Mouse (Mus musculus): ENCODE data around the gene Gfer. TPM values are rescaled to one million over a fixed set of nuclear protein-coding genes. Genes with fewer than 3 reads are reported as not detected.

Gene Gfer
- total and polyA plus RNA-seq, 3 experiments: 69.1 to 105 (median 94.8) TPM

- dilution Hi-C loops (cut with MboI; ENCODE audit: extremely low pct_ligation_motif_present, extremely low pct_unique_long_range_greater_than_20kb, low sequenced_read_pairs) (no loop called here), in situ Hi-C loops (cut with MboI; ENCODE audit: low pct_ligation_motif_present, low pct_unique_long_range_greater_than_20kb, low sequenced_read_pairs) (no loop called here)
- H3K9me3 ChIP-seq (replicated peaks; ENCODE audit: low read length): no peaks in the 10 kb centered on the region
- TF ChIP-seq TCF12 (IDR thresholded peaks at IDR 0.05; ENCODE audit: low read depth, low read length) (peak; percentile 85), MXI1 (IDR thresholded peaks at IDR 0.05; ENCODE audit: low read depth, low read length) (peak; percentile 62), CTCF (conservative IDR thresholded peaks at IDR 0.05 in 1 of 2, IDR thresholded peaks at IDR 0.05 in 1 of 2; ENCODE audit: low read depth in 2 of 2, low read length in 2 of 2) (peak; percentile 90 to 92), ZMIZ1 (IDR thresholded peaks at IDR 0.05; ENCODE audit: low read depth, low read length) (peak; percentile 73; the same call in 1 of the 2 replicates), HCFC1 (IDR thresholded peaks at IDR 0.05; ENCODE audit: low read depth, low read length) (peak; percentile 85), SMC3 (IDR thresholded peaks at IDR 0.05; ENCODE audit: low read depth, low read length) (peak; percentile 40), KAT2A (IDR thresholded peaks at IDR 0.05; ENCODE audit: insufficient replicate concordance, low read length) (peak; percentile 79; the same call in 1 of the 2 replicates), E2F4 (IDR thresholded peaks at IDR 0.05; ENCODE audit: insufficient replicate concordance, low read depth, low read length) (no peak), MEF2A (IDR thresholded peaks at IDR 0.05; ENCODE audit: borderline replicate concordance, low read depth, low read length) (peak; percentile 67), SIN3A (IDR thresholded peaks at IDR 0.05; ENCODE audit: low read length) (peak; percentile 71), MAX (IDR thresholded peaks at IDR 0.05; ENCODE audit: low read length) (peak; percentile 35; the same call in 1 of the 2 replicates), UBTF (IDR thresholded peaks at IDR 0.05; ENCODE audit: low read depth, low read length) (no peak; the same call in 1 of the 2 replicates), MYC (IDR thresholded peaks at IDR 0.05; ENCODE audit: low read depth, low read length) (peak; percentile 64; the same call in 1 of the 2 replicates), IRF4 (IDR thresholded peaks at IDR 0.05; ENCODE audit: low read depth, low read length) (peak; percentile 41), ZNF384 (IDR thresholded peaks at IDR 0.05; ENCODE audit: low read depth, low read length) (no peak), BHLHE40 (IDR thresholded peaks at IDR 0.05; ENCODE audit: low read depth, low read length) (0 out of 2 replicates have a peak, but pooled peaks have one; percentile 27), NRF1 (IDR thresholded peaks at IDR 0.05; ENCODE audit: low read depth, low read length) (peak; percentile 99), EP300 (IDR thresholded peaks at IDR 0.05; ENCODE audit: low read length) (no peak), RCOR1 (conservative IDR thresholded peaks at IDR 0.05; ENCODE audit: low read depth, low read length) (no peak), ELF1 (IDR thresholded peaks at IDR 0.05; ENCODE audit: low read depth, low read length) (peak; percentile 76), POLR2A (IDR thresholded peaks at IDR 0.05; ENCODE audit: low read depth, low read length) (peak; percentile 90), JUND (conservative IDR thresholded peaks at IDR 0.05; ENCODE audit: low read depth, low read length) (no peak), NELFE (IDR thresholded peaks at IDR 0.05; ENCODE audit: low read depth, low read length) (peak; percentile 91), TBP (conservative IDR thresholded peaks at IDR 0.05; ENCODE audit: low read depth, low read length) (peak; percentile 73)
- peak within 1 kb of the TSS; percentile 66 to 89 (median 89) for H3K4me3 ChIP-seq (replicated peaks in 1 of 3; ENCODE audit: low read depth in 2 of 3, low read length in 2 of 3, poor library complexity in 1 of 3)
- H3K27ac ChIP-seq (ENCODE audit: insufficient read depth, low read depth): peak within 1 kb of the TSS; percentile 56
- H3K79me2 ChIP-seq (replicated peaks; ENCODE audit: control insufficient read depth, extremely low read depth, insufficient read depth, poor library complexity, severe bottlenecking): peaks cover 39% of the 10 kb centered on the region
- DNase-seq (ENCODE audit: extremely low read depth): peak; percentile 95
- H3K27me3 ChIP-seq (replicated peaks): no peaks in the 10 kb centered on the region
- peak within 1 kb of the TSS; percentile 90 for H3K9ac ChIP-seq (ENCODE audit: insufficient read depth, low read depth)
- peaks cover 20 to 21% of the 10 kb centered on the region in 2 experiments for H3K36me3 ChIP-seq (replicated peaks in 1 of 2; ENCODE audit: control insufficient read depth in 1 of 2, insufficient read depth in 1 of 2, low read length in 1 of 2)
- H3K4me1 ChIP-seq (ENCODE audit: control insufficient read depth in 1 of 2, insufficient read depth in 2 of 2): peaks cover 5 to 15% of the 10 kb centered on the region in 2 experiments; a peak in 3 of 4 replicates
- H3K4me2 ChIP-seq (ENCODE audit: insufficient read depth, low read depth, poor library complexity, severe bottlenecking): peak within 1 kb of the TSS; percentile 98
These were observed 28.2 kb upstream of the Gfer start, which contains the start of gene Ndufb10 for GRCm38 (mm10) chr17:24724184-24724583. Gene Ndufb10 (minus strand): TSS chr17:24724478.
